Mouse (Mus musculus) lung, embryonic 16.5 days (tissue): ENCODE measurements around the gene Tpsab1. TPM values are rescaled to one million over a fixed set of nuclear protein-coding genes. Genes with fewer than 3 reads are reported as not detected.

Experiments used
- polyA plus RNA-seq: library from polyadenylated mRNA; unstranded; fragments of >200 nt; fragmentation: Nextera tagmentation; extraction: Ambion mirVana; gene quantifications from 2 replicates; pipeline ENCODE4 v1.2.1, GENCODE M21; 2015

The Tpsab1 gene
- polyA plus RNA-seq, 1 experiment from 2014 or later = 0.26 TPM

Other genes starting within 250 kb of the Tpsab1 start
- gene Telo2, start 229.6 kb downstream of the Tpsab1 start, polyA plus RNA-seq = 42.4 and 49.6 TPM in 2 replicates
- gene Ptx4, start 224.8 kb downstream of the Tpsab1 start, polyA plus RNA-seq = 0.19 TPM in 1 of 2 replicates, not detected in the other
- 22.1 and 22.5 TPM in 2 replicates for gene Clcn7, start 212.2 kb downstream of the Tpsab1 start, polyA plus RNA-seq
- 0.73 and 1.1 TPM in 2 replicates for gene Ccdc154, start 183.1 kb downstream of the Tpsab1 start, polyA plus RNA-seq
- gene Gm38655, start 170.1 kb downstream of the Tpsab1 start, polyA plus RNA-seq = 11.5 and 13.1 TPM in 2 replicates
- gene BC003965, start 161.0 kb downstream of the Tpsab1 start, polyA plus RNA-seq = 28.9 and 30.9 TPM in 2 replicates
- gene Unkl, start 157.2 kb downstream of the Tpsab1 start, polyA plus RNA-seq = 10.7 and 10.8 TPM in 2 replicates
- gene Gnptg, start 105.4 kb downstream of the Tpsab1 start, polyA plus RNA-seq = 48.3 and 51.2 TPM in 2 replicates
- gene Tsr3, start 105.4 kb downstream of the Tpsab1 start, polyA plus RNA-seq = 43.4 and 43.6 TPM in 2 replicates
- gene Baiap3, start 89.2 kb downstream of the Tpsab1 start, polyA plus RNA-seq = 1.3 and 1.6 TPM in 2 replicates
- gene Ube2i, start 70.9 kb downstream of the Tpsab1 start, polyA plus RNA-seq = 625 and 662 TPM in 2 replicates
- 0.80 and 0.82 TPM in 2 replicates for gene Prss34, start 47.2 kb downstream of the Tpsab1 start, polyA plus RNA-seq
- not detected in 2 replicates for gene Prss28, start 36.9 kb downstream of the Tpsab1 start, polyA plus RNA-seq
- gene Prss29, start 26.9 kb downstream of the Tpsab1 start, polyA plus RNA-seq = not detected in 2 replicates
- gene Tpsb2, start 20.7 kb upstream of the Tpsab1 start, polyA plus RNA-seq = 6.1 and 11.1 TPM in 2 replicates
- gene Tpsg1, start 23.7 kb upstream of the Tpsab1 start, polyA plus RNA-seq = 0.31 and 0.43 TPM in 2 replicates
- 1.5 and 2.0 TPM in 2 replicates for gene Cacna1h, start 88.2 kb upstream of the Tpsab1 start, polyA plus RNA-seq
- gene Tekt4, start 109.1 kb upstream of the Tpsab1 start, polyA plus RNA-seq = 5.8 and 7.4 TPM in 2 replicates
- 0.11 and 0.21 TPM in 2 replicates for gene Sstr5, start 151.7 kb upstream of the Tpsab1 start, polyA plus RNA-seq
- gene Sox8, start 225.1 kb upstream of the Tpsab1 start, polyA plus RNA-seq = 0.50 and 0.52 TPM in 2 replicates
- gene Lmf1, start 233.5 kb upstream of the Tpsab1 start, polyA plus RNA-seq = 26.9 TPM in 2 replicates